Mouse (Mus musculus): Measurements from ENCODE around the gene Fam90a1a.

The Fam90a1a gene

DNA sequence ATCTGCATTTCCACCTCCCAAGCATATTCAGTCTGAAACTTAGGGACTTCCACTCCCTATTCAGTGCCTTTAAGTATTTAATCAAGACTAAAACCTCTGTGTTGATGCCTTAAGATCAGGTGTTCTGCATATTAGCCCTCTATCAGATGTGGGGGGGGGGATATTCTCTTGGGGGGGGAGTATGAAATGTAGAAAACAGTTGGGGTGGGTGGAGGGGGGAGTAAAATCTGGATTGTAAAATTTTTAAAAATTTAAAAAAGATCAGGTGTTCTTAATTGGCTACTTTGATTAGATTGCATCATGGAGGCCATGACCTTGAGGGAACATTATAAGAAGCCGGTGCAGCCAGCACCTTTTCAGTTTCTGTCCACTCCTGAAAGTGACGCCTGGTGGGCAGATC, at the start of gene Fam90a1a:
Gene Fam90a1a (plus strand): TSS at position 301 of the 400 bp plus-strand sequence.
- 92% methylated on average over 2 of the region's 2 CpGs for WGBS

DNA sequence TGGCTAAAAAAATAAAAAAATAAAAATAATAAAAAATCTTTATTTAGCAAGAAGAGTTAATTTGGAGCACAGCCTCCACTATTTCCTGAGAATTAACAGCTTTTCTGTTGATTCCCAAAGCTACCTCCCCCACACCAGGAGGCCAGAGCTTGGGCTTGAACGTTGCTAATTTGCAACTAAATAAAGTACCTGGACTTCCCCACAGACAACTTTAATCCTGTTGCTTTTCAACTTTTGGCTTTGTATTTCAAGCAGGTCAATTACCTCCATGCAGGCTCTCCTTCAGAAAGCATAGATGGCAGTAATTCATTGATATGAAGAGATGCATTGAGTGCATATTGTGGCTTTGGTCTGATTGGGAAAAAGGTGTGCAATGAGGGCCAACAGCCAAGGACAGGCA, 46.6 kb upstream of the Fam90a1a start:
- 2% methylated on average over 1 of the region's 1 CpGs for WGBS

DNA sequence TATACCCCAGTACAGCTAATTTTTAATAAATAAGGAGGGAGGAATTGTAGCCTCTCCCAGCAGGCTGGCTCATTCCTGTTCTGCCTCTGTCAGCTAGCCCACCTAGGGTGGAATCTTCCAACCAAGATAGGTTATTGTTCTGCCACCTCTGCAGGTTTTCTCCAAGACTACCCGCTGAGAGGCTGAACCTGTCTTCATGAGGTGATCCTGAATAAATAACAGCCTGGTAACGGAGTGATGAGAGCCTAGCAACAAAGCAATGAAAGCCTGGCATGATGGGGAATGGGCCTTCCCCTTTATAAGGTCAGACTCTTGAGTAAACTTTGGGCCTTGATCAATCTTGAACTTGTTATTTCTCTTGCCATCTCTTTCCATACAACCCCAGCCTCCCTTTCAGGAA, 46.0 kb upstream of the Fam90a1a start:
- 31% methylated on average over 2 of the region's 2 CpGs for WGBS

DNA sequence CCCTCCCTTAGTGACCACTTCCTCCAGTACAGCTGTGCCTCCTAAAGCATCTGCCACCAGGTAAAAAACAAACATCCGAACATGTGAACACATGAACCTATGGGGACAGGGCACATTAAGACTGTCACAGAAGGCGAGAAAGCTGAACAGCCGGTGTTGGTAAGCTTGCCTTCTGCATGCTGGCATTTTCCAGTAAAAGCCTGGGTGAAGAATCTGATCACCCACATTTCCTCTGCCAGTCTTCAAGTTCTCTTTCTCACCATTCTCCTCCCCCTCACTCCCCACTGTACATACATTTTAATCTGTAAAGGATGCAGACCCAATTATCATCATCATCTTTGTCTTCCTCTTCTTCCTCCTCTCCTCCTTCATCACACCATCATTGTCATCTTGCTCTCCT, 42.9 kb upstream of the Fam90a1a start:
- 59% methylated on average over 3 of the region's 3 CpGs for WGBS

DNA sequence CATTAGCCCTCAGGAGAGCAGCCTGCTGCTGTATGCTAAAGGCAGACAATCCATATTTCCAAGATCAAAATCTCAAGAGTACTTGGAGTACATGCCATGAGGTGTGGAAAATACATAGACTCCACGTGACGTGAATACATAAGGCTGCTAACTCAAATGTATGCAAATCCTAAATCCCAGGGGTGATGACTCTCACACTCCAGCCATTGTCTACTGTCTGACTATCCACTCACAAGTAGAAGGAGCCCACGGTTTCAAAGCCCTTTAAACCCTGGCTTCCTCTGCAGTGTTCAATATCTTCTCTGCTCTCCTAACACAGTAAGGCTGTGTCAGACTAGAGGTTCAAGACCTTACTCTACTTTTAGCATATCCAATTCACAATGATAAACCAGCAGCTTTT, 27.8 kb upstream of the Fam90a1a start:
- WGBS = 86% methylated on average over 3 of the region's 3 CpGs

DNA sequence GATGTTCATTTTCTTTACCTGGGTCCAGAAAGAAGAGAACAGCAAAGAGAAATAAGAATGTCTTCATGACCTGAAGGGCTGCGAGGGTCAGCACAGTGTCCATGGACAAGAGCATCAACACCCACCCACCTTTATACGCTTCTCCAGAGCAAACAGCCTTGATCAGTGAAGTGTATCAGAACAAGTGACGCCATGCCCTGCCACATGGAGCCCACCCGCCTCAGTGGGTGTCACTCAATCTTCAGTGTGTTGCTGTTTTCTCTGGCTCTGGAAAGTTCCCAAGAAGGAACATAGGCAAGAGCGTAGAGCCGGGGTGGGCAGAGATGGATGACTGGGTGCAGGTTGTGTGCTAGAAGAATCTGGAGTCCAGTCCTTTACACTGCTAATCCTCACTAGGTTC, 25.9 kb upstream of the Fam90a1a start, which contains the start of gene Defb15:
Gene Defb15 (minus strand): TSS at position 101 of the 400 bp plus-strand sequence.
- 92% methylated on average over 6 of the region's 6 CpGs for WGBS

DNA sequence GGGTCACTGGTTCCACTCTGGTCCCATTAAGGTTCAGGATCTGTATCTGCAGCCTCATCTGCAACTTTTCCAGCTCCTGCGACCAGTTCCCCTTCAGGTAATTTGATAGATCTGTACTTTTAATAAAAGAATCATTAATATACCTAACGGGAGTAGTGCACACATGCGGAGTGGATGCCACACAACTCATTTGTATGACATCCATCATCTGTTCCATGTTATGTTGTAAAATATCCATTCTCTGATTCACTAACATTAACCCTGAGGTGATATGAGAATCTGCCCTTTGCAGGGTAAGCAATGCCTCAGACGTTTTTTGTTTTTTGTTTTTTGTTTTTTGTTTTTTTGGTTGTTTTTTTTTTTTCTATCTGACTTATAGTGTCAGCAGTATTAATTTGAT, 20.5 kb upstream of the Fam90a1a start, which contains the start of gene Defb35:
Gene Defb35 (plus strand): TSS at position 301 of the 400 bp plus-strand sequence.
- 84% methylated on average over 4 of the region's 4 CpGs for WGBS

DNA sequence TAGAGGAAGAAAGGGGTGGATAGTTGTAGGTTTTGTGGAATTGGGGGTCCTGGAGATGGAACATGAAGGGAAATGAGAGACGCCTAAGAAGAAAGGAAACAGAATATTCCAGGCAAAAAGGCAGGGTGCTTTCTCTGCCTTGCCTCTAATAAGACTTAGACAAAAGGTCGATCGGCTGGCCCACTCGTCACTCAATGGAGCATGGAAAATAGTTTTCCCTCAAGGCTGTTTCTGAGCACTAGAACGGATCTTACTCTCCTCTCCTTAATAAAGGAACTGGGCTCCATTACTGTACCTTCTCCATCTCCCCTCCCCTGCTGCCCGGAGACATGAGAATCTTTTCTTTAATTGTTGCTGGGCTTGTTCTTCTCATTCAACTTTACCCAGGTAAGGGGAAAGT, 12.1 kb upstream of the Fam90a1a start, which contains the start of gene Defb13:
Gene Defb13 (plus strand): TSS at position 301 of the 400 bp plus-strand sequence.
- WGBS = 81% methylated on average over 6 of the region's 6 CpGs

DNA sequence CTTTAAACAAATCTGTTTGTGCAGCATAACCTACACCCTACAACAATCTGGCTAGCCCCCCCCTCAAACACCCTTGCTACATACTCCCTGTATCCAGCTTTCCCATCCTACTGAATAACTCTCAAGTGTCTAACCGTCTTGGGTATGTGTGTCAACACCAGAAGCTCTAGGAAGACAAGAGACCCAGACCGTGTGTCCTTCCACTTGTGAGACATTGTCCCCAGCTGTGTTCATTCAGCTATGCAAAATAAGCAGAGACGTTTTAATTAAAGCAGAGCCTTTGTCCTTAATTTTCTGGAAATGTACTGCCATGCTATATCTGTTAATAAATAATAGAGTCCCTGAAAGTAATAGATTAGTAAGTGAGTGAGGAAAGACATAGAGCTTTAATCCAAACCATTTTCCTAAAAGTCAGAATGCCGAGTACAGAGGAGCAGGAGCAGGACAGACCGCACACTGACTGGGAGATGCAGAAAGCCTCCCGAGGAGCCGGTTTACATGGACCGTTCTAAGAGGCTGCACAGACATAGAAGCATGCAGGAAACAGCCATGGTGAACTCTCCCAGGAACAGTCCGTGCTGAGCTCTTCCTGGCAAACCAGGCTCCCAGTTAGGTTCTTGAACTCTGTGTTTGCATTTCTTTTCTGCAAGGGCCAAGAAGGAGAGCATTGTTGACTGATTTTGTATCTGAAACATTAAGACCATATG, 11.1 kb upstream of the Fam90a1a start:
- 61% methylated on average over 9 of the region's 9 CpGs for WGBS

DNA sequence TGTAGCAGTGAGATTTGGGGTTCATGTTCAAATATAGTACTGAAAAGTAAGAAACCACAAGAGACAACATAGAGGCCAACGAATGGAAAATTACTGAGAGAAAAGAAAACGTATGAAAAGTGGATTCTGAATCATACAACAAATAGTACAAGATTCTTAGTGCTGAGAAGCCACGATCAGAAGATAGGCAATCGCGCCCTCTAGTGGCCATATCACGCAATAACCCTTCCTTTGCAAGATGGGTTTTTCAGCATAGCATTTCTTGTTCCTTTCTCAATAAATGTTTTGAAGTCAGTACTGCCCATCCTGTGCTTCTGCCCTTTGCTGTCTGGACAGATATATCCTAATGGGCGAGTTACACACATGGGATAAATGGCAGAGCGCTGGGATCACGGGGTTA, 3.2 kb upstream of the Fam90a1a start:
- 5% methylated on average over 9 of the region's 9 CpGs for WGBS

DNA sequence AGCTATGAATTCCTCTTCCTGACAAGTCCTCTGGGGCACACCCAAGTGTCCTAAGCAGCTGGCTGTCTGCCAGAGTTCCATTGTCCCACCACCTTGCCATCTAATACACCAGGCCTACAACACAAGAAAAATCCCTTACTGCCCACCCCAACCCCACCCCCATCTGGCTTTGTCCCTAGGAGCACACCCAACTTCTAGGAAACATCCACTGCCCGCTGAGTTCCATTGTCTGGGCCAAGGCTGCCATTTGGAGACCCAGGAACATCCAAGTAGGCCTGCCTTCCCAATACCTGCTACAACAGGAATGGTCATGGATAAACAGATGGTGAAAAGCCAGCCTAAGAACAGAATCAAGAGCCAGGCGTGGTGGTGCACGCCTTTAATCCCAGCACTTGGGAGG, 2.2 kb upstream of the Fam90a1a start:
- 81% methylated on average over 3 of the region's 3 CpGs for WGBS

DNA sequence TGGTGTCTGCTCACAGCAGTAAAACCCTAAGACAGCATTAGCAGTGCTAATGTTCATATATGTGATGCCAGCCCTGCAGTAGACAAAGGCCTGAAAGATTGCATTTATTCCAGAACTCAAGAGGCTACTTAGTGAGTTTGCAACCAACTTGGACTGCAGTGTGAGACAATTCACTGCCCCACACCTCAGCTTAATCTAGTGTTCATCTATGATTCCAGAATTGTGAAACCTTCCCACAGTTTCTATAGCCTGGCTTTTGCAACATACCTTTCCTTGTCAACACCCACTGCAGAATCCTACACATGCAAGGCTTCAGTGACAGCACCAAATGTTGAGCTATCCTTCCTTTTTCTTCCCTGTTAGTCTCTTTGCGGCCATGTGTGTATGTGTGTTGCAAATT, 8.1 kb downstream of the Fam90a1a start:
- 83% methylated on average over 1 of the region's 1 CpGs for whole genome bisulfite sequencing

DNA sequence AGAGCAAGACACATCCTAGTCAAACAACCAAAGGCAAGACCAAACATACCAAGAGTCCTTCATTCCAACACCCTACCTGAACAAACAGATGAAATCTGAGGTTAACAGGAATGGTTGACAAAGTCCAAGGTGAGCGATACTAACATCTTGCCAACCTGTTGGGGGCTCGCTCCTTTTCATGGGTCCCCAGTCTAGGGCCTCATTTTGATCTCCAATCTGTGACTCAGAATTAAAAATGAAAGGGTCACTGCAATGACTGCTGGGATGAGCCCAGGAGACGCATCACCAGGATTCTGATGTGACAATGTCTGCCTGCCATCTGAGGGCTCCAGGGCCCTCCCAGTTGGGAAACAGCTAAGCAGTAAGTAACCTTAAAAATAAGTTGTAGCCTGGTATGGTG, 11.0 kb downstream of the Fam90a1a start, which contains the start of gene Ccdc70:
Gene Ccdc70 (plus strand): TSS at position 301 of the 400 bp plus-strand sequence.
- WGBS = 94% methylated on average over 3 of the region's 3 CpGs

DNA sequence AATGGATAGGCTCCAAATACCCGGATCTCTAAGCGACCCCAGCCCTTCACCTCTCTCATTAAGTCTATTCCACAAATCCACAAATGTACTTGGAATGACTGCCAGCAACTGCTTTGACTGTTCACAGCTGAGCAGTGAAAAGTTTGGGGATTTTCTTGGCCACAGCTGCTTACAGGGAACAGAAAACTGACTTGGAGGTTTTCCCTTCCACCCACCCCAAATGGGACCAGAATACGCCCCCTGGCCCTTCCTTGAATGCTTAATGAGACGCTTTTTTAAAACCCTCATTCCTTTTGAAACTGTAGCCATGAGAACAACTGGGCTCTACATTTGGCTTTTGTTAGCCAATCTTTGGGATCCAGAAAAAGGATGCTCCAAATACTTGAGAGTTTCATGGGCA, 19.7 kb downstream of the Fam90a1a start:
- 19% methylated on average over 4 of the region's 4 CpGs for WGBS

DNA sequence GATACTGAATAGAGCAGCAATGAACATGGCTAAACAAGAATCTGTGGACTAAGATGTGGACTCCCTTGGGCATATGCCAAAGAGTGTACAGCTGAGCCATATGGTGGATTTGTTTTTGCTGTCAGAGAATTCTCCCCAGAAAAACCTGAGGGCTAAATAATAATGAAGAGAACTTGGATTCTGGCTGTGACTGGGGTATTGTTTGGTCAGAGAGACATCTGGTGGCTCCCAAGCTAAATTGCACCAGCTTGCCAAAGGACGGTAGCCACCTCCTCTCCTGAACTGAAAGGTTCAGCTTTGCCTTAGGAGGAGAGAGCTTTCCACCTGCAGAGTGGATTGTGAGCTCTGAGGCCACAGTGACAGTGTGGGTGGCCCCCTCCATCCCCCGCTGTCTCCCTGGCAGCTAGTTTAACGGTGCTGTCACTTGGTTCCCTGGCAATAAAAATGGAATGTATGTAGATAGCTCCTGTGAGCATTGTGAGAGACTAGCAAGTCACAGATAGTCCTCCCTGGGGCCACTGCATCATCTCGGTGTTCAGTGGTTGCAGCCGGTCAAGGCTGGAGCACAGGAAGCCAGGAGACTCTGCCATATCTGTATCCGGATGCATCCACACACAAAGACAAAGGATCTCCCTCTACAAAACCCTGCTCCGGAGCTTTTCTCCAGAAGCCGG, 23.3 kb downstream of the Fam90a1a start:
- 55% methylated on average over 8 of the region's 8 CpGs for WGBS

DNA sequence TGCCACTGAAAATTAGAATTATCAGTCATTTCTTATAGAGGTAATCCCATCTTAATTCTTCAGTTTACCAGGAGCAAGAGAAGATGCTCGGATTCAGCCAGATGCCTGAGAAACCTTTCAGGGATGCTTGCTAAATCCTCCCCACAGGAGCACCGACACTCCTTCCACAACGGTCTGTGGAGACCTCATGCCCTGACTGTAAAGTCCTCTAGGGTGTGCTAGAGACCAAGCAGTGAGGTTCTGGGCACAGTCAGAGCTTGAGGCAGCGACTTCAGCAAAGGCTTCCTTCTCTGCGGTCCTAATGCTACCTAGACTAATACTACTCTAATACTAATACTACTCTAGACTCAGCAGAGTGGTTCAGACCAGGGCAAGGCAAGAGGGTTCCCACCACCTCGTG, 33.7 kb downstream of the Fam90a1a start:
- WGBS = 17% methylated on average over 6 of the region's 6 CpGs

DNA sequence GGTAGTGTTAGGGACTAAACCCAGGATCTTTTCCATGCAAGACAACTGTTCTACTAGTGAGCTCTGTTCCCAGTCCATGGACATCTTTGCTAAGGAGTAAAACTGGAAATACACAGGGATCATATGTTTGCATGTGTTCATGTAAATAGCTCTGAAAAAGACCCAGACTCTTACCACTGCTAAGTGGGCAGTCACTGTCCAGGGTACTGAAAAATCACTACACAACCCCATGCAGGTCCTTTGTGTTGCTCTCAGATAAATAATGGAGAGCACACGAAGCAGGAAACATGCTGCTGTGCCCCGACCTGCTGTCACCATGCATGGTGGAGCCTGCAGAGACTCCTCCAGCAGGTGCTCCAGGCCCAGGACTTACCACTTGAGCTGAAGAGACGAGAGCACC, 36.7 kb downstream of the Fam90a1a start:
- WGBS = 64% methylated on average over 3 of the region's 3 CpGs

DNA sequence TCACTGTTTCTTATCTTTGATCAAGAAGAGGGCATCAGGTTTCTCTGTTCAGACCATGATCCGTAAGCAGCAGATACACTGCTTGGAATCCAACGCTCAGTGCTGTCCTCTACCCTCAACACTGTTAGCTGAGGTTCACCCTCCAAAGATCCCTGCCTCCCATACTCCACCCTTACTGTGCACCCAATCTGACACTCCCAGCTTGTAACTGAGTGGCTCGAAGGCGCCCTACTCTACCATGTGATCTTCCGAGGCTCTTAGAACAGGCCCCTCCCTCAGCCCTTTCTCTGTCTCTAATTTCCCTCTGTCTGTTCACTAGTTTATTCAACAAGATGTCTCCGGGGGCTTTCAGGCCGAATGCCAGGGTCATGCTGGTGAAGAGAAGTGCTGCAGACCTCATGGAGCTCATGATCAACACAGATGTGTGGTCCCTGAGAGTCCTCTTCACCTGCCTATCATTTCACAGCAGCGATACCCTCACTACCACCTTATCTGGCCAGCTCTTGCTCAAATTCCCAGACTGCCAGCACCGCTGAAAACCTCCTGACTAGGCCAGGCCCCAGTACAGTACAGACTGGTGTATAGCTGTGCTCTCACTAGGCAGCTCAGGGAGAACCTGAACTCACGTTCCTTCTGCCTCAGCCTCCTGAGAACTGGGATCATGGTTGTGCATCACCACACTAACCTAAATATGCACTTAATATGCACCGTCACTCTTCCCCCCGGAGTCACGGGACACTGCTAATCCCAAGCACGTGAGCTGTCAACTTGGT, 46.4 kb downstream of the Fam90a1a start:
- 85% methylated on average over 14 of the region's 14 CpGs for WGBS

DNA sequence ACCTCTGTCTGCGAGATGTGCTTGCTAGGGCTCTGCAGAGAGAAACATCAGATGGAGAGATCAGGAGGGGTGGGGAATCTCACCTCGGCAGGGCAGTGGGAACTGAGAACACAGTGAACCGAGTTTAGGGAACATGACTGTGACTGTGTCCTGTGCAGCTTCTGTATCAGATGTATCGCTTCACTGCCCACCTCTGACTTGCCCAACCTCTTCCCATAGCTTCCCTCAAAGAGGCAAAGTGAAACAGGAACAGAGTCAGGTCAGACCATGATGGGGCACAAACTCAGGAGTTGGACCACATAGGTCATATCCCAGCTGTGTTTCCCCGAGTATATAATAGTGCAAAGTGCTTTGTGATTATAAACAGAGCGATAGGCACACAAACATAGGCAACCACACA, 47.9 kb downstream of the Fam90a1a start:
- 83% methylated on average over 6 of the region's 6 CpGs for WGBS

DNA sequence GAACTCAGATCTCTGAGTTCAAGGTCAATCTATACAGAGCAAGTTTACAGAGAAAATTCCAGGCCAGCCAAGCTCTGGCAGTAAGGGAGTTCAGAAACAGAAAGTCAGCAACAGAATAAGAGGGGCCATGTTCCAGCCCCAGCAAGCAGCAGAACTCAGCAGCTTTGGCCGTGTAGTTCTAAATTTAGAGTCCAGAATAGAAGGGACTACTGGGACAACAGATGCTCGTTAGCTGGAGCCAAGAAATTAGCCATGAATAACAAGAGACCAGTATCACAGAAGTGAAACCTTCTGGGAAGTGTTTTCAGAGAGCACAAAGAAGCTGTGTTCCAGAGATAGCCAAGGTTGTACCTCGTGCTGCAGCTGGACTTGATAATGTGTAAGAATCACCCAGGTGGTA, 50.9 kb downstream of the Fam90a1a start:
- 22% methylated on average over 3 of the region's 3 CpGs for WGBS

DNA sequence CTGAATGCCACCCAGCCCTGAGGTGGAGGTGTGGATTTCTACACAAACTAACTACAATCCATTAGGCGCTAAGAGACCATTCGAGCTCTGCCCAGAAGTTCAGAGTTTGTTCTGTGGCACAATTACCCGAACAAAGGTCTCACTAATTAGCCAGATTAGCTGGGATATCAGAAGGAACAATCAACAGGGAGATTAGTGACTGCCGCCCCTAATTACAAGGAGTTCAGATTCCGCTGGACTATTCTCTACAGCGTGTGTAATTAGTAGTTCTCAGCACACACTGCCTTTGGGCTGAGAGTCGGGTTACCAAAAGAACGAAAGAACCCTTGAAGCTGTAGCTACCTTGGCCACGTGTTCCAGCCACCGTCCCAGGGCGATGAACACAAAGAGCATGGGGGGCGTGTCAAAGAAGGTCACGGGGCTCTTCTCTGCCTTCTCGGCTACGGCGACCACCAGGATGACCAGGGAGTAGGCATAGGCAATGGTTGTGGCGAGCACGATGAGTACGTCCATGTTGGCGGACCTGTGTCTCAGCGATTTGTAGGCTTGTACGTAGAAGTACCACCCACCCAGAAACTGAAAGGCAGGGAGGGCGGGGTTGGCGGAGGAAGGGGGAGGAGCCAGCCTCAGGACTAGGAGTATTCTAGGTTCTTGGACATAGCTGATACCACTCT, 54.7 kb downstream of the Fam90a1a start:
- whole genome bisulfite sequencing = 35% methylated on average over 24 of the region's 24 CpGs

All from cerebral cortex, adult 2 months (tissue).